Mouse (Mus musculus): ENCODE results near the gene Arhgap42.

- TF ChIP-seq POLR2A (IDR thresholded peaks at IDR 0.05; ENCODE audit: insufficient read depth, low read depth, low read length): no peak
- no peak for TF ChIP-seq CTCF (IDR thresholded peaks at IDR 0.05; ENCODE audit: insufficient read depth, low read depth, low read length)
Observed at GRCm38 (mm10) chr9:9097835-9098234, 141.1 kb downstream of the Arhgap42 start.
